Mouse (Mus musculus): Measurements from ENCODE around the gene Klk13. TPM values are rescaled to one million over a fixed set of nuclear protein-coding genes. Genes with fewer than 3 reads are reported as not detected.
"Not testable (repeated sequence)": the region's sequence is repeated elsewhere in the genome, so short reads cannot be mapped to it uniquely, and the experiment has no call there.

The Klk13 gene
- 0.17 and 0.38 TPM in 2 replicates for polyA plus RNA-seq (2015; fragmentation: Nextera tagmentation; extraction: Ambion mirVana)

GRCm38 (mm10) chr7:43712267-43712666 lies at the start of gene Klk13:
Klk13 (plus strand) TSS chr7:43712567.
- H3K4me2 ChIP-seq, result 0 out of 2 replicates have a peak within 1 kb of the TSS, but pooled peaks have one; percentile 15
- H3K27ac ChIP-seq (replicated peaks), result no peak within 1 kb of the TSS
- no peak within 1 kb of the TSS for H3K4me3 ChIP-seq (replicated peaks)
- no peak for ATAC-seq (ENCODE audit: low FRiP score)
- peaks cover 7% of the 10 kb centered on the region; the same call in 1 of the 2 replicates for H3K27me3 ChIP-seq (replicated peaks)
- H3K9me3 ChIP-seq (replicated peaks), result no peaks in the 10 kb centered on the region
- 65% methylated on average over 4 of the region's 4 CpGs for WGBS
- H3K9ac ChIP-seq (replicated peaks), result no peak within 1 kb of the TSS
- H3K36me3 ChIP-seq, result no peaks in the 10 kb centered on the region
- no peaks in the 10 kb centered on the region for H3K4me1 ChIP-seq

GRCm38 (mm10) chr7:43662804-43663203 lies 49.6 kb upstream of the Klk13 start:
- H3K9ac ChIP-seq (replicated peaks), result no peak overlapping the region
- H3K9me3 ChIP-seq (replicated peaks), result no peaks in the 10 kb centered on the region
- no peaks in the 10 kb centered on the region for H3K4me1 ChIP-seq
- no peak for ATAC-seq (ENCODE audit: low FRiP score)
- H3K36me3 ChIP-seq, result no peaks in the 10 kb centered on the region
- no peak overlapping the region for H3K4me3 ChIP-seq (replicated peaks)
- 92% methylated on average over 1 of the region's 1 CpGs for WGBS
- H3K4me2 ChIP-seq, result no peak overlapping the region
- no peaks in the 10 kb centered on the region for H3K27me3 ChIP-seq (replicated peaks)
- no peak overlapping the region for H3K27ac ChIP-seq (replicated peaks)

- H3K27me3 ChIP-seq (replicated peaks); H3K27ac ChIP-seq (replicated peaks); H3K9me3 ChIP-seq (replicated peaks); H3K4me2 ChIP-seq; H3K36me3 ChIP-seq; H3K9ac ChIP-seq (replicated peaks); H3K4me1 ChIP-seq; H3K4me3 ChIP-seq (replicated peaks); ATAC-seq (ENCODE audit: low FRiP score): not testable (repeated sequence)
- WGBS, result 93% methylated on average over 4 of the region's 4 CpGs
Observed at GRCm38 (mm10) chr7:43667221-43667620, 45.1 kb upstream of the Klk13 start.

GRCm38 (mm10) chr7:43668582-43668981 lies 43.8 kb upstream of the Klk13 start:
- H3K9ac ChIP-seq (replicated peaks), result no peak overlapping the region
- no peak for ATAC-seq (ENCODE audit: low FRiP score)
- no peaks in the 10 kb centered on the region for H3K9me3 ChIP-seq (replicated peaks)
- H3K4me1 ChIP-seq, result peaks cover 13% of the 10 kb centered on the region
- H3K36me3 ChIP-seq, result no peaks in the 10 kb centered on the region
- WGBS, result 32% methylated on average over 3 of the region's 3 CpGs
- H3K27ac ChIP-seq (replicated peaks), result no peak overlapping the region
- H3K4me3 ChIP-seq (replicated peaks), result no peak overlapping the region
- H3K4me2 ChIP-seq, result no peak overlapping the region
- H3K27me3 ChIP-seq (replicated peaks), result no peaks in the 10 kb centered on the region

GRCm38 (mm10) chr7:43671064-43671808 lies 41.1 kb upstream of the Klk13 start:
- Histone ChIP-seq H3K27ac (replicated peaks) (peak overlapping the region; percentile 43; the same call in 1 of the 2 replicates), H3K4me1 (peaks cover 13% of the 10 kb centered on the region), H3K27me3 (replicated peaks) (no peaks in the 10 kb centered on the region), H3K4me2 (peak overlapping the region; percentile 69), H3K36me3 (peaks cover 19% of the 10 kb centered on the region), H3K9me3 (replicated peaks) (no peaks in the 10 kb centered on the region), H3K9ac (replicated peaks) (peak overlapping the region; percentile 72), H3K4me3 (replicated peaks) (peak overlapping the region; percentile 66)
- ATAC-seq (ENCODE audit: low FRiP score), result peak; percentile 58
- WGBS, result 69% methylated on average over 11 of the region's 11 CpGs

- Histone ChIP-seq H3K9ac (replicated peaks) (peak within 1 kb of the TSS; percentile 72), H3K36me3 (peaks cover 27% of the 10 kb centered on the region), H3K27ac (replicated peaks) (peak within 1 kb of the TSS; percentile 60), H3K4me3 (replicated peaks) (peak within 1 kb of the TSS; percentile 66), H3K4me2 (peak within 1 kb of the TSS; percentile 69), H3K27me3 (replicated peaks) (no peaks in the 10 kb centered on the region), H3K9me3 (replicated peaks) (no peaks in the 10 kb centered on the region), H3K4me1 (peaks cover 13% of the 10 kb centered on the region)
- under 1% methylated on average over 26 of the region's 26 CpGs for WGBS
- ATAC-seq (ENCODE audit: low FRiP score), result peak; percentile 95
Observed at GRCm38 (mm10) chr7:43671809-43672580, 40.4 kb upstream of the Klk13 start, which contains the start of gene Ctu1. Ctu1 (plus strand) TSS chr7:43672016.

- peak overlapping the region; percentile 72 for H3K9ac ChIP-seq (replicated peaks)
- H3K27ac ChIP-seq (replicated peaks), result peak overlapping the region; percentile 60; the same call in 1 of the 2 replicates
- H3K4me2 ChIP-seq, result peak overlapping the region; percentile 69
- peaks cover 34% of the 10 kb centered on the region for H3K36me3 ChIP-seq
- peaks cover 13% of the 10 kb centered on the region for H3K4me1 ChIP-seq
- no peaks in the 10 kb centered on the region for H3K27me3 ChIP-seq (replicated peaks)
- WGBS, result 16% methylated on average over 10 of the region's 10 CpGs
- no peaks in the 10 kb centered on the region for H3K9me3 ChIP-seq (replicated peaks)
- peak overlapping the region; percentile 66 for H3K4me3 ChIP-seq (replicated peaks)
- peak; percentile 30 for ATAC-seq (ENCODE audit: low FRiP score)
Observed at GRCm38 (mm10) chr7:43672581-43673260, 39.6 kb upstream of the Klk13 start.

GRCm38 (mm10) chr7:43675091-43675490 lies 37.3 kb upstream of the Klk13 start:
- 94% methylated on average over 32 of the region's 32 CpGs for WGBS
- Histone ChIP-seq H3K27ac (replicated peaks) (no peak overlapping the region), H3K9me3 (replicated peaks) (no peaks in the 10 kb centered on the region), H3K36me3 (peaks cover 43% of the 10 kb centered on the region), H3K4me1 (peaks cover 13% of the 10 kb centered on the region), H3K9ac (replicated peaks) (no peak overlapping the region), H3K4me2 (no peak overlapping the region), H3K4me3 (replicated peaks) (no peak overlapping the region), H3K27me3 (replicated peaks) (no peaks in the 10 kb centered on the region)
- no peak for ATAC-seq (ENCODE audit: low FRiP score)

- Histone ChIP-seq H3K4me2 (no peak overlapping the region), H3K9ac (replicated peaks) (no peak overlapping the region), H3K27ac (replicated peaks) (no peak overlapping the region), H3K36me3 (peaks cover 43% of the 10 kb centered on the region), H3K4me1 (no peaks in the 10 kb centered on the region), H3K9me3 (replicated peaks) (no peaks in the 10 kb centered on the region), H3K27me3 (replicated peaks) (no peaks in the 10 kb centered on the region), H3K4me3 (replicated peaks) (no peak overlapping the region)
- no peak for ATAC-seq (ENCODE audit: low FRiP score)
Observed at GRCm38 (mm10) chr7:43678517-43678916, 33.9 kb upstream of the Klk13 start.

- Histone ChIP-seq H3K4me1 (no peaks in the 10 kb centered on the region), H3K4me3 (replicated peaks) (no peak overlapping the region), H3K9ac (replicated peaks) (no peak overlapping the region), H3K27ac (replicated peaks) (no peak overlapping the region), H3K36me3 (peaks cover 27% of the 10 kb centered on the region), H3K27me3 (replicated peaks) (no peaks in the 10 kb centered on the region), H3K4me2 (no peak overlapping the region), H3K9me3 (replicated peaks) (no peaks in the 10 kb centered on the region)
- ATAC-seq (ENCODE audit: low FRiP score), result peak; percentile 67; the same call in 1 of the 2 replicates
- WGBS, result 21% methylated on average over 5 of the region's 5 CpGs
Observed at GRCm38 (mm10) chr7:43680960-43681359, 31.4 kb upstream of the Klk13 start.

- not testable (repeated sequence) for H3K27me3 ChIP-seq (replicated peaks); H3K9me3 ChIP-seq (replicated peaks); H3K27ac ChIP-seq (replicated peaks); H3K4me3 ChIP-seq (replicated peaks); ATAC-seq (ENCODE audit: low FRiP score); H3K4me1 ChIP-seq; H3K4me2 ChIP-seq; H3K9ac ChIP-seq (replicated peaks)
- peaks cover 11% of the 10 kb centered on the region for H3K36me3 ChIP-seq
- WGBS, result 24% methylated on average over 1 of the region's 1 CpGs
Observed at GRCm38 (mm10) chr7:43682511-43682910, 29.9 kb upstream of the Klk13 start.
